Mouse (Mus musculus): ENCODE results near the gene Bicdl2.

DNA sequence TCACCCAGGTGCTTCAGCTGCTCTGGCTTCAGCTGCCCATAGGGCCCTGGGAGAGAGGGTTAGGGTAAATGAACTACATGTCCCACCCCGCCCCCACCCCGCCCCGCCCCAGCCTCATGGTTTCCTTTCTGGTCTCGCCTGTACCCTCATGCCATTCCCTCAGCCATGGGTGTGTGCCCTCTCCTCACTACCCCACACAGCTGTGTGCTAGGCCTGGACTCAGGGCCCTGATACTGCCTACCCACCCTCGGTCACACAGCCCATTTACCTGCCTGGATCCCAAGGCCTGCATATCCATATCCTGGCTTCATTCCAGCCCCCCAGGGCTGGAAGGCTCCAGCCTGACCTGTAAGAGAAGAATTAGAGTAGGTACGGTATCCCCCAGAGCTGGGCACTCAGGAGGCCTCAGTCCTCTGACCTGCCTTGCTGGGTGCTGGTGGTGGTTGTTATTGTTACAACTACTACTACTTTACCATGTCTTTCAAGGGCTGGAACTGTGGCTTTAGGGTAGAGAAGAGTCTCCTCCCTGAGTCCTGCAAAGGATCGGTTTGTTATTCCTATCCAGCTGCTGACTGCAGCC lies 45.3 kb downstream of the Bicdl2 start:
- no peak for TF ChIP-seq CTCF (IDR thresholded peaks at IDR 0.05; ENCODE audit: insufficient read depth, low read length)
- TF ChIP-seq POLR2A (IDR thresholded peaks at IDR 0.05; ENCODE audit: borderline replicate concordance, extremely low read depth, low read depth, low read length): no peak

Measured in lung, adult 2 months (tissue).